ENCODE assay signal across 8 mouse cellular contexts in genomic region chr17:56472733-56473610, GRCm38 (mm10). TPM values are rescaled to one million over a fixed set of nuclear protein-coding genes. Genes with fewer than 3 reads are reported as not detected.
DNase-seq lines count a peak whose midpoint lies in the region; ATAC-seq and TF ChIP-seq lines count a peak whose summit lies in the region.

No protein-coding gene starts in this region.

- H3K36me3 ChIP-seq in embryonic facial prominence, embryonic 15.5 days: no peaks in the 10 kb centered on the region
- peaks cover 8% of the 10 kb centered on the region; the same call in 1 of the 2 replicates for H3K36me3 ChIP-seq in hindbrain, embryonic 13.5 days
- no peaks in the 10 kb centered on the region; the same call in 1 of the 2 replicates for H3K36me3 ChIP-seq in limb, embryonic 14.5 days (ENCODE audit: control insufficient read depth, insufficient read depth, low read length)
- H3K36me3 ChIP-seq in midbrain, embryonic 12.5 days: peaks cover 14% of the 10 kb centered on the region; the same call in 1 of the 2 replicates
- H3K36me3 ChIP-seq in spleen, adult 2 months (ENCODE audit: control insufficient read depth, insufficient read depth, low read length): no peaks in the 10 kb centered on the region

- H3K4me2 ChIP-seq in embryonic facial prominence, embryonic 15.5 days (replicated peaks): peak overlapping the region; percentile 99
- peak overlapping the region; percentile 99 for H3K4me2 ChIP-seq in hindbrain, embryonic 13.5 days
- H3K4me2 ChIP-seq in limb, embryonic 14.5 days (replicated peaks; ENCODE audit: low read depth, low read length, severe bottlenecking): peak overlapping the region; percentile 98
- H3K4me2 ChIP-seq in midbrain, embryonic 12.5 days (replicated peaks): peak overlapping the region; percentile 75

- DNase-seq in cerebellum, adult 11-12 months: peak; percentile 75
- DNase-seq in adrenal gland, adult 2 months: peak; percentile 82
- no peak for DNase-seq in limb, embryonic 14.5 days (ENCODE audit: low spot score)
- DNase-seq in spleen, adult 2 months (ENCODE audit: low read depth in 1 of 2, low spot score in 2 of 2): peak; percentile 49 to 61

- no peak for ATAC-seq in cerebellum, adult (ENCODE audit: insufficient number of reproducible peaks, low FRiP score, low TSS enrichment)
- ATAC-seq in embryonic facial prominence, embryonic 15.5 days (ENCODE audit: insufficient number of reproducible peaks, low FRiP score, low TSS enrichment, low read depth): no peak
- ATAC-seq in hindbrain, embryonic 13.5 days (ENCODE audit: low FRiP score): no peak
- ATAC-seq in limb, embryonic 14.5 days (ENCODE audit: low FRiP score, low read depth): no peak
- ATAC-seq in midbrain, embryonic 12.5 days (ENCODE audit: low FRiP score, low read depth): no peak

- H3K9me3 ChIP-seq in embryonic facial prominence, embryonic 15.5 days (replicated peaks): no peaks in the 10 kb centered on the region
- H3K9me3 ChIP-seq in hindbrain, embryonic 13.5 days: no peaks in the 10 kb centered on the region
- 0 out of 2 replicates have a peak, but pooled peaks cover 5% of the 10 kb centered on the region for H3K9me3 ChIP-seq in limb, embryonic 14.5 days (ENCODE audit: control insufficient read depth, low read length)
- no peaks in the 10 kb centered on the region for H3K9me3 ChIP-seq in midbrain, embryonic 12.5 days

- peaks cover 86% of the 10 kb centered on the region for H3K4me1 ChIP-seq in embryonic facial prominence, embryonic 15.5 days
- H3K4me1 ChIP-seq in hindbrain, embryonic 13.5 days (replicated peaks): peaks cover 71% of the 10 kb centered on the region
- peaks cover 58% of the 10 kb centered on the region for H3K4me1 ChIP-seq in limb, embryonic 14.5 days (ENCODE audit: control insufficient read depth, insufficient read depth, low read length)
- peaks cover 71% of the 10 kb centered on the region for H3K4me1 ChIP-seq in midbrain, embryonic 12.5 days
- H3K4me1 ChIP-seq in spleen, adult 2 months (ENCODE audit: control insufficient read depth, insufficient read depth, insufficient read length): peaks cover 31% of the 10 kb centered on the region

- no peak for TF ChIP-seq POLR2A in limb, embryonic 14.5 days (IDR thresholded peaks at IDR 0.05; ENCODE audit: borderline replicate concordance, extremely low read depth, insufficient read depth, insufficient read length)
- no peak for TF ChIP-seq POLR2A in spleen, adult 2 months (IDR thresholded peaks at IDR 0.05; ENCODE audit: low read depth, low read length)

- peak overlapping the region; percentile 80 for H3K4me3 ChIP-seq in embryonic facial prominence, embryonic 15.5 days (replicated peaks)
- H3K4me3 ChIP-seq in hindbrain, embryonic 13.5 days: peak overlapping the region; percentile 90
- peak overlapping the region; percentile 86 for H3K4me3 ChIP-seq in limb, embryonic 14.5 days (replicated peaks; ENCODE audit: low read length)
- peak overlapping the region; percentile 91 for H3K4me3 ChIP-seq in midbrain, embryonic 12.5 days
- H3K4me3 ChIP-seq in spleen, adult 2 months (ENCODE audit: extremely low read depth, insufficient read depth, insufficient read length): peak overlapping the region; percentile 55; the same call in 1 of the 2 replicates

- 2% methylated on average over 50 of the region's 50 CpGs for WGBS in embryonic facial prominence, embryonic 15.5 days
- 1% methylated on average over 50 of the region's 50 CpGs for WGBS in hindbrain, embryonic 13.5 days
- 6% methylated on average over 50 of the region's 50 CpGs for WGBS in limb, embryonic 14.5 days
- 1% methylated on average over 50 of the region's 50 CpGs for WGBS in midbrain, embryonic 12.5 days
- WGBS in spleen, adult 2 months: 4% methylated on average over 50 of the region's 50 CpGs

- H3K27ac ChIP-seq in embryonic facial prominence, embryonic 15.5 days (replicated peaks): 0 out of 2 replicates have a peak overlapping the region, but pooled peaks have one; percentile 17
- H3K27ac ChIP-seq in hindbrain, embryonic 13.5 days: peak overlapping the region; percentile 99
- no peak overlapping the region for H3K27ac ChIP-seq in limb, embryonic 14.5 days (replicated peaks; ENCODE audit: low read depth, low read length)
- H3K27ac ChIP-seq in midbrain, embryonic 12.5 days (replicated peaks): peak overlapping the region; percentile 47
- no peak overlapping the region for H3K27ac ChIP-seq in spleen, adult 2 months (ENCODE audit: insufficient read depth, low read length)

- no peak overlapping the region for H3K9ac ChIP-seq in embryonic facial prominence, embryonic 15.5 days
- peak overlapping the region; percentile 99 for H3K9ac ChIP-seq in hindbrain, embryonic 13.5 days
- H3K9ac ChIP-seq in limb, embryonic 14.5 days (ENCODE audit: low read depth, low read length, severe bottlenecking): 0 out of 2 replicates have a peak overlapping the region, but pooled peaks have one; percentile 16
- peak overlapping the region; percentile 97 for H3K9ac ChIP-seq in midbrain, embryonic 12.5 days (replicated peaks)

- peaks cover 36% of the 10 kb centered on the region for H3K27me3 ChIP-seq in embryonic facial prominence, embryonic 15.5 days
- no peaks in the 10 kb centered on the region for H3K27me3 ChIP-seq in hindbrain, embryonic 13.5 days
- peaks cover 41% of the 10 kb centered on the region for H3K27me3 ChIP-seq in limb, embryonic 14.5 days (ENCODE audit: control insufficient read depth, insufficient read depth, low read length)
- peaks cover 40% of the 10 kb centered on the region for H3K27me3 ChIP-seq in midbrain, embryonic 12.5 days
- peaks cover 28% of the 10 kb centered on the region for H3K27me3 ChIP-seq in spleen, adult 2 months (ENCODE audit: control insufficient read depth, insufficient read depth, low read length)

- TF ChIP-seq CTCF in spleen, adult 2 months (IDR thresholded peaks at IDR 0.05; ENCODE audit: extremely low read depth, insufficient read depth, insufficient read length, insufficient replicate concordance): peak; percentile 47; the same call in 1 of the 2 replicates

RNA-seq across cellular contexts. Expression of gene Ptprs, which starts 3.3 kb away (rescaled TPM):
- total RNA-seq in adrenal gland, adult 2 months (2021): 100 to 1,000 TPM; 149 to 249 TPM
- 573 and 605 TPM in 2 replicates for polyA plus RNA-seq in adrenal gland, adult 2 months (2012; rRNA removed)
- 116 and 118 TPM in 2 replicates for polyA plus RNA-seq in embryonic facial prominence, embryonic 15.5 days (2015; fragmentation: Nextera tagmentation; extraction: Ambion mirVana)
- 273 TPM in 2 replicates for polyA plus RNA-seq in hindbrain, embryonic 13.5 days (2015; fragmentation: Nextera tagmentation; extraction: Ambion mirVana)
- polyA plus RNA-seq in limb, embryonic 14.5 days (2012; rRNA removed): 483 and 667 TPM in 2 replicates
- polyA plus RNA-seq in limb, embryonic 14.5 days (2014; fragmentation: Nextera tagmentation; extraction: Ambion mirVana): 116 and 131 TPM in 2 replicates
- polyA plus RNA-seq in midbrain, embryonic 12.5 days (2016; fragmentation: Nextera tagmentation; extraction: Ambion mirVana): 290 and 332 TPM in 2 replicates
- polyA plus RNA-seq in spleen, adult 2 months (2012; rRNA removed): 57.5 and 69.4 TPM in 2 replicates

RNA-seq across cellular contexts. Expression of gene Znrf4, which starts 39.3 kb away (rescaled TPM):
- not detected for total RNA-seq in adrenal gland, adult 2 months (2021)
- not detected in 2 replicates for polyA plus RNA-seq in adrenal gland, adult 2 months (2012; rRNA removed)
- not detected in 2 replicates for polyA plus RNA-seq in embryonic facial prominence, embryonic 15.5 days (2015; fragmentation: Nextera tagmentation; extraction: Ambion mirVana)
- polyA plus RNA-seq in hindbrain, embryonic 13.5 days (2015; fragmentation: Nextera tagmentation; extraction: Ambion mirVana): not detected in 2 replicates
- polyA plus RNA-seq in limb, embryonic 14.5 days (2012; rRNA removed): not detected in 2 replicates
- polyA plus RNA-seq in limb, embryonic 14.5 days (2014; fragmentation: Nextera tagmentation; extraction: Ambion mirVana): 0.17 TPM in 1 of 2 replicates, not detected in the other
- not detected in 2 replicates for polyA plus RNA-seq in midbrain, embryonic 12.5 days (2016; fragmentation: Nextera tagmentation; extraction: Ambion mirVana)
- not detected in 2 replicates for polyA plus RNA-seq in spleen, adult 2 months (2012; rRNA removed)

Comparison
In these comparisons a context has a peak if more than half of its experiments do, and no peak if none do; other contexts are left out.
1. H3K27ac ChIP-seq: peak in embryonic facial prominence, embryonic 15.5 days (single experiment), hindbrain, embryonic 13.5 days (single experiment) and midbrain, embryonic 12.5 days (single experiment); none in limb, embryonic 14.5 days (single experiment) and spleen, adult 2 months (single experiment).
2. Peak in every context shown above with its lines, with median percentiles within 50 percentile points of each other: H3K4me2 ChIP-seq and H3K4me3 ChIP-seq.